ENCODE assay signal across 8 mouse cellular contexts in genomic region chr10:41476171-41477017, GRCm38 (mm10). TPM values are rescaled to one million over a fixed set of nuclear protein-coding genes. Genes with fewer than 3 reads are reported as not detected.
A peak's percentile ranks its signal among the peaks of the same experiment; 100 is the strongest.
DNase-seq lines count a peak whose midpoint lies in the region; ATAC-seq and TF ChIP-seq lines count a peak whose summit lies in the region.

Gene Mical1, plus strand, starts transcription at chr10:41476314.

- H3K4me1 ChIP-seq in embryonic facial prominence, embryonic 15.5 days: peaks cover 26% of the 10 kb centered on the region
- peaks cover 75% of the 10 kb centered on the region for H3K4me1 ChIP-seq in heart, embryonic 12.5 days (replicated peaks)
- H3K4me1 ChIP-seq in liver, embryonic 13.5 days (replicated peaks): peaks cover 84% of the 10 kb centered on the region
- H3K4me1 ChIP-seq in stomach, postnatal 0 days (replicated peaks; ENCODE audit: control insufficient read depth, insufficient read depth): 0 out of 2 replicates have a peak, but pooled peaks cover 3% of the 10 kb centered on the region

- H3K4me2 ChIP-seq in embryonic facial prominence, embryonic 15.5 days (replicated peaks): peak within 1 kb of the TSS; percentile 74
- peak within 1 kb of the TSS; percentile 95 for H3K4me2 ChIP-seq in heart, embryonic 12.5 days
- peak within 1 kb of the TSS; percentile 98 for H3K4me2 ChIP-seq in liver, embryonic 13.5 days
- peak within 1 kb of the TSS; percentile 80 for H3K4me2 ChIP-seq in stomach, postnatal 0 days (replicated peaks; ENCODE audit: low read depth)

- peak within 1 kb of the TSS; percentile 87 for H3K27ac ChIP-seq in embryonic facial prominence, embryonic 15.5 days (replicated peaks)
- peak within 1 kb of the TSS; percentile 91 for H3K27ac ChIP-seq in heart, embryonic 12.5 days (ENCODE audit: poor library complexity, severe bottlenecking)
- peak within 1 kb of the TSS; percentile 84 for H3K27ac ChIP-seq in liver, embryonic 13.5 days
- peak within 1 kb of the TSS; percentile 92 for H3K27ac ChIP-seq in stomach, postnatal 0 days (replicated peaks)

- H3K36me3 ChIP-seq in embryonic facial prominence, embryonic 15.5 days: peaks cover 21% of the 10 kb centered on the region
- peaks cover 31% of the 10 kb centered on the region for H3K36me3 ChIP-seq in heart, embryonic 12.5 days
- H3K36me3 ChIP-seq in liver, embryonic 13.5 days: no peaks in the 10 kb centered on the region
- peaks cover 6% of the 10 kb centered on the region; the same call in 1 of the 2 replicates for H3K36me3 ChIP-seq in stomach, postnatal 0 days (ENCODE audit: control insufficient read depth, insufficient read depth, low read length)

- H3K9me3 ChIP-seq in embryonic facial prominence, embryonic 15.5 days (replicated peaks): no peaks in the 10 kb centered on the region
- H3K9me3 ChIP-seq in heart, embryonic 12.5 days (replicated peaks): no peaks in the 10 kb centered on the region
- no peaks in the 10 kb centered on the region for H3K9me3 ChIP-seq in liver, embryonic 13.5 days (replicated peaks)
- no peaks in the 10 kb centered on the region for H3K9me3 ChIP-seq in stomach, postnatal 0 days (ENCODE audit: control insufficient read depth, low read length)

- peak within 1 kb of the TSS; percentile 62 for H3K9ac ChIP-seq in embryonic facial prominence, embryonic 15.5 days
- peak within 1 kb of the TSS; percentile 79 for H3K9ac ChIP-seq in heart, embryonic 12.5 days
- peak within 1 kb of the TSS; percentile 74 for H3K9ac ChIP-seq in liver, embryonic 13.5 days
- peak within 1 kb of the TSS; percentile 76 for H3K9ac ChIP-seq in stomach, postnatal 0 days (ENCODE audit: low read length)

- peak; percentile 58 for DNase-seq in kidney, adult 18-20 months
- no peak for DNase-seq in kidney, adult 11 months
- peak; percentile 73 for DNase-seq in kidney, postnatal 10 days
- DNase-seq in liver, embryonic 13.5 days: peak; percentile 71
- peak; percentile 68 to 79 for DNase-seq in natural killer cell, adult 2 months (ENCODE audit: low spot score in 2 of 2)
- DNase-seq in stomach, postnatal 0 days (ENCODE audit: low spot score): peak; percentile 70

- WGBS in embryonic facial prominence, embryonic 15.5 days: under 1% methylated on average over 35 of the region's 35 CpGs
- WGBS in heart, embryonic 12.5 days: under 1% methylated on average over 35 of the region's 35 CpGs
- 0% methylated on average over 35 of the region's 35 CpGs for WGBS in liver, embryonic 13.5 days (ENCODE audit: insufficient replicate concordance)
- under 1% methylated on average over 35 of the region's 35 CpGs for WGBS in stomach, postnatal 0 days

- peak within 1 kb of the TSS; percentile 67 for H3K4me3 ChIP-seq in embryonic facial prominence, embryonic 15.5 days (replicated peaks)
- peak within 1 kb of the TSS; percentile 73 for H3K4me3 ChIP-seq in heart, embryonic 12.5 days
- peak within 1 kb of the TSS; percentile 68 for H3K4me3 ChIP-seq in liver, embryonic 13.5 days (replicated peaks)
- H3K4me3 ChIP-seq in stomach, postnatal 0 days (ENCODE audit: low read depth, low read length): peak within 1 kb of the TSS; percentile 59

- TF ChIP-seq EP300 in stomach, postnatal 0 days (optimal IDR thresholded peaks at IDR 0.05): no peak

- H3K27me3 ChIP-seq in embryonic facial prominence, embryonic 15.5 days: no peaks in the 10 kb centered on the region
- H3K27me3 ChIP-seq in heart, embryonic 12.5 days (replicated peaks): no peaks in the 10 kb centered on the region
- H3K27me3 ChIP-seq in liver, embryonic 13.5 days: 0 out of 2 replicates have a peak, but pooled peaks cover 5% of the 10 kb centered on the region
- H3K27me3 ChIP-seq in stomach, postnatal 0 days (ENCODE audit: control insufficient read depth, insufficient read depth, low read length): no peaks in the 10 kb centered on the region

- ATAC-seq in embryonic facial prominence, embryonic 15.5 days (ENCODE audit: insufficient number of reproducible peaks, low FRiP score, low TSS enrichment, low read depth): peak; percentile 76
- ATAC-seq in heart, embryonic 12.5 days (ENCODE audit: insufficient number of reproducible peaks, low FRiP score): peak; percentile 82
- peak; percentile 83 for ATAC-seq in liver, embryonic 13.5 days (ENCODE audit: low read depth)
- peak; percentile 50; the same call in 1 of the 2 replicates for ATAC-seq in stomach, postnatal 0 days (ENCODE audit: low FRiP score, low TSS enrichment)

- TF ChIP-seq CTCF in stomach, postnatal 0 days (IDR thresholded peaks at IDR 0.05; ENCODE audit: low read depth): no peak

RNA-seq across cellular contexts. Expression of gene Mical1, which starts in this region (rescaled TPM):
- polyA plus RNA-seq in embryonic facial prominence, embryonic 15.5 days (2015; fragmentation: Nextera tagmentation; extraction: Ambion mirVana): 39.6 and 40.8 TPM in 2 replicates
- 38.9 and 45.3 TPM in 2 replicates for polyA plus RNA-seq in heart, embryonic 12.5 days (2016; fragmentation: Nextera tagmentation; extraction: Ambion mirVana)
- polyA plus RNA-seq in liver, embryonic 13.5 days (2015; fragmentation: Nextera tagmentation; extraction: Ambion mirVana): 6.0 and 6.1 TPM in 2 replicates
- polyA plus RNA-seq in stomach, postnatal 0 days (2015; fragmentation: Nextera tagmentation; extraction: Ambion mirVana): 23.0 and 25.9 TPM in 2 replicates
